Mouse (Mus musculus) adrenal gland, postnatal 14 days (tissue): ENCODE measurements around the gene Gopc. TPM values are rescaled to one million over a fixed set of nuclear protein-coding genes. Genes with fewer than 3 reads are reported as not detected.
"Not testable (repeated sequence)": the region's sequence is repeated elsewhere in the genome, so short reads cannot be mapped to it uniquely, and the experiment has no call there.

Experiments
- DNase-seq: peaks from one replicate; pipeline ENCODE4 v3.0.0; 2021; ENCODE audit warnings: mixed read lengths
- total RNA-seq: library from RNA; stranded (reverse); gene quantifications from 2 replicates; pipeline ENCODE4 v1.2.3, GENCODE M21; 2021

The Gopc gene
- total RNA-seq, 1 experiment from 2014 or later, result 23.9 TPM

- DNase-seq, result no peak
Observed at GRCm38 (mm10) chr10:52387192-52387591, 5.3 kb upstream of the Gopc start.

GRCm38 (mm10) chr10:52384823-52385610 lies 3.1 kb upstream of the Gopc start:
- DNase-seq, result peak; percentile 59

GRCm38 (mm10) chr10:52383522-52383921 lies 1.6 kb upstream of the Gopc start:
- DNase-seq, result no peak

GRCm38 (mm10) chr10:52383022-52383421 lies 1.1 kb upstream of the Gopc start:
- no peak for DNase-seq

- no peak for DNase-seq
Observed at GRCm38 (mm10) chr10:52381321-52381801, 563 bp downstream of the Gopc start.

GRCm38 (mm10) chr10:52377813-52378212 lies 4.1 kb downstream of the Gopc start:
- no peak for DNase-seq

- DNase-seq, result no peak
Observed at GRCm38 (mm10) chr10:52376422-52376821, 5.5 kb downstream of the Gopc start.

GRCm38 (mm10) chr10:52374651-52375050 lies 7.3 kb downstream of the Gopc start:
- no peak for DNase-seq

- no peak for DNase-seq
Observed at GRCm38 (mm10) chr10:52373834-52374233, 8.1 kb downstream of the Gopc start.

GRCm38 (mm10) chr10:52368376-52368775 lies 13.5 kb downstream of the Gopc start:
- no peak for DNase-seq

- peak; percentile 33 for DNase-seq
Observed at GRCm38 (mm10) chr10:52360862-52361609, 20.9 kb downstream of the Gopc start.

GRCm38 (mm10) chr10:52360241-52360735 lies 21.6 kb downstream of the Gopc start:
- DNase-seq, result no peak

GRCm38 (mm10) chr10:52358467-52358866 lies 23.5 kb downstream of the Gopc start, which contains the start of gene Gm26741:
Gene Gm26741 (plus strand): TSS chr10:52358767.
- no peak for DNase-seq

- DNase-seq, result no peak
Observed at GRCm38 (mm10) chr10:52353184-52353583, 28.7 kb downstream of the Gopc start.

GRCm38 (mm10) chr10:52343324-52343723 lies 38.6 kb downstream of the Gopc start:
- DNase-seq, result not testable (repeated sequence)

- DNase-seq, result peak; percentile 53
Observed at GRCm38 (mm10) chr10:52331007-52331406, 50.9 kb downstream of the Gopc start.

- DNase-seq, result no peak
Observed at GRCm38 (mm10) chr10:52321918-52322317, 60.0 kb downstream of the Gopc start.

- no peak for DNase-seq
Observed at GRCm38 (mm10) chr10:52319506-52320286, 62.2 kb downstream of the Gopc start.

GRCm38 (mm10) chr10:52309196-52309595 lies 72.7 kb downstream of the Gopc start:
- DNase-seq, result peak; percentile 57

- peak; percentile 69 for DNase-seq
Observed at GRCm38 (mm10) chr10:52304574-52304973, 77.3 kb downstream of the Gopc start.

- no peak for DNase-seq
Observed at GRCm38 (mm10) chr10:52302271-52302670, 79.7 kb downstream of the Gopc start.

- DNase-seq, result no peak
Observed at GRCm38 (mm10) chr10:52301766-52302165, 80.2 kb downstream of the Gopc start.
